Mouse (Mus musculus): ENCODE data around the gene Hoxb4.

GRCm38 (mm10) chr11:96327122-96327521 is 9.1 kb downstream of the Hoxb4 start:
- TF ChIP-seq E2F4 (IDR thresholded peaks at IDR 0.05; ENCODE audit: insufficient replicate concordance, low read depth, low read length) (no peak), CTCF (conservative IDR thresholded peaks at IDR 0.05 in 1 of 2, IDR thresholded peaks at IDR 0.05 in 1 of 2; ENCODE audit: low read depth in 2 of 2, low read length in 2 of 2) (no peak), CHD2 (IDR thresholded peaks at IDR 0.05; ENCODE audit: low read length) (no peak), HCFC1 (IDR thresholded peaks at IDR 0.05; ENCODE audit: low read depth, low read length) (no peak), NRF1 (IDR thresholded peaks at IDR 0.05; ENCODE audit: low read depth, low read length) (no peak), JUN (IDR thresholded peaks at IDR 0.05; ENCODE audit: insufficient read depth, low read depth, low read length) (no peak), BHLHE40 (IDR thresholded peaks at IDR 0.05; ENCODE audit: low read depth, low read length) (no peak), IRF4 (IDR thresholded peaks at IDR 0.05; ENCODE audit: low read depth, low read length) (no peak), GABPA (IDR thresholded peaks at IDR 0.05; ENCODE audit: insufficient replicate concordance, low read depth, low read length) (no peak), UBTF (IDR thresholded peaks at IDR 0.05; ENCODE audit: low read depth, low read length) (no peak)
